Comparison of ENCODE assay signal across 7 mouse cellular contexts in the genomic region with DNA sequence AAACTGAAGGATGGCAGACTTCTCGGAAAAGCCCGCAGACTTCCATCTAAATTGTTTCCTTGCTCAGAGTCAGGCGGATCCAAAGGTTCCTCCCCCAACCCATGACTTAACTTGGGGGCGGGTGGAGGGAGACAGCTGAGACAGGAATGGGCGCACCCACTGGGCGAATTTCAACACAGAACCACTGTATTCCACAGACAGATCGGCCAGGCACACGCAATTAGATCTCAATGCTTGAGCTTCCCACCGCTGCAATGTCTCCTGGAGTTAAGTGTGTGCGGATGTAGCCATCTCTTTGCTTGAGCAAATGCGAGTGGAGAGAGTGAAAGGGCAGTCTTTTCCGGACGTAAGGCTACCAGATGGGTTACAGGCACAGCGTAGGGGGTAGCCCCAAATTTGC. TPM values are rescaled to one million over a fixed set of nuclear protein-coding genes. Genes with fewer than 3 reads are reported as not detected.
DNase-seq lines count a peak whose midpoint lies in the region; ATAC-seq lines count a peak whose summit lies in the region.

No protein-coding gene starts in this region.

- DNase-seq in ZHBTc4 (ENCODE audit: low read depth, low spot score) = peak; percentile 79
- no peak for DNase-seq in embryonic facial prominence, embryonic 10.5 days (ENCODE audit: low spot score)
- DNase-seq in heart, postnatal 10 days = peak; percentile 48 to 51
- peak; percentile 44 to 64 for DNase-seq in kidney, postnatal 4 days
- no peak for DNase-seq in spleen, adult 12 weeks (ENCODE audit: low spot score)

- peak overlapping the region; percentile 77 for H3K4me3 ChIP-seq in embryonic facial prominence, embryonic 10.5 days
- peak overlapping the region; percentile 55 for H3K4me3 ChIP-seq in midbrain, embryonic 15.5 days

- peak overlapping the region; percentile 62; the same call in 1 of the 2 replicates for H3K9ac ChIP-seq in midbrain, embryonic 15.5 days

- 0 out of 2 replicates have a peak, but pooled peaks cover 4% of the 10 kb centered on the region for H3K36me3 ChIP-seq in embryonic facial prominence, embryonic 10.5 days (replicated peaks)
- no peaks in the 10 kb centered on the region for H3K36me3 ChIP-seq in midbrain, embryonic 15.5 days (replicated peaks)

- intact Hi-C loops in heart, postnatal 10 days (cut with DNase I) = loop anchor here (2.0 kb wide), 1 partner anchor 85 kb away; no protein-coding TSS in a partner anchor

- peak overlapping the region; percentile 98 for H3K4me2 ChIP-seq in midbrain, embryonic 15.5 days

- H3K9me3 ChIP-seq in embryonic facial prominence, embryonic 10.5 days = no peaks in the 10 kb centered on the region
- H3K9me3 ChIP-seq in midbrain, embryonic 15.5 days = no peaks in the 10 kb centered on the region

- 19% methylated on average over 14 of the region's 14 CpGs for WGBS in embryonic facial prominence, embryonic 10.5 days
- WGBS in midbrain, embryonic 15.5 days = 33% methylated on average over 14 of the region's 14 CpGs

- H3K27me3 ChIP-seq in embryonic facial prominence, embryonic 10.5 days (replicated peaks; ENCODE audit: low read depth, poor library complexity, severe bottlenecking) = peaks cover 8% of the 10 kb centered on the region
- 0 out of 2 replicates have a peak, but pooled peaks cover 2% of the 10 kb centered on the region for H3K27me3 ChIP-seq in midbrain, embryonic 15.5 days (replicated peaks)

- 0 out of 2 replicates have a peak overlapping the region, but pooled peaks have one; percentile 87 for H3K27ac ChIP-seq in embryonic facial prominence, embryonic 10.5 days (replicated peaks)
- no peak overlapping the region for H3K27ac ChIP-seq in midbrain, embryonic 15.5 days

- H3K4me1 ChIP-seq in embryonic facial prominence, embryonic 10.5 days = peaks cover 68% of the 10 kb centered on the region
- peaks cover 31% of the 10 kb centered on the region for H3K4me1 ChIP-seq in midbrain, embryonic 15.5 days

- ATAC-seq in midbrain, embryonic 15.5 days (replicated peaks) = peak; percentile 9; the same call in 1 of the 2 replicates
- no peak for ATAC-seq in CD4-positive, CD25-positive, alpha-beta regulatory T cell, adult 4 months

RNA-seq across cellular contexts. Expression of gene Kazn, which starts 1.2 kb away (rescaled TPM):
- polyA plus RNA-seq in embryonic facial prominence, embryonic 10.5 days (2016; fragmentation: Nextera tagmentation; extraction: Ambion mirVana) = 13.3 and 13.8 TPM in 2 replicates
- total RNA-seq in heart, postnatal 10 days (2021) = 1 to 10 TPM; 7.3 to 9.1 TPM
- 33.6 and 34.3 TPM in 2 replicates for polyA plus RNA-seq in midbrain, embryonic 15.5 days (2015; fragmentation: Nextera tagmentation; extraction: Ambion mirVana)
- not detected for polyA plus RNA-seq in CD4-positive, CD25-positive, alpha-beta regulatory T cell, adult 4 months (2017; shearing (Covaris generic))

Comparison
In these comparisons a context has a peak if more than half of its experiments do, and no peak if none do; other contexts are left out.
1. DNase-seq: peak in ZHBTc4 (single experiment), heart, postnatal 10 days (2 of 2) and kidney, postnatal 4 days (2 of 2); none in embryonic facial prominence, embryonic 10.5 days (single experiment) and spleen, adult 12 weeks (single experiment).
2. RNA of gene Kazn, which starts 1.2 kb away (polyA plus RNA-seq): 33.6 to 34.3 TPM in midbrain, embryonic 15.5 days and 13.3 to 13.8 TPM in embryonic facial prominence, embryonic 10.5 days; not detected in CD4-positive, CD25-positive, alpha-beta regulatory T cell, adult 4 months; every median in the first group is over 10 times any median in the second.